Mouse (Mus musculus) urinary bladder, adult 2 months (tissue): Measurements from ENCODE around the gene Lpar5. TPM values are rescaled to one million over a fixed set of nuclear protein-coding genes. Genes with fewer than 3 reads are reported as not detected.

ENCODE experiments used
- DNase-seq: peaks from one replicate; pipeline ENCODE4 v3.0.0; 2022; ENCODE audit warnings: low spot score
- polyA plus RNA-seq: library from polyadenylated mRNA; depleted of rRNA; stranded (reverse); fragments of >200 nt; gene quantifications from 2 replicates; pipeline ENCODE4 v1.2.3, GENCODE M21; 2012; rRNA removed

Gene Lpar5
- polyA plus RNA-seq, 1 experiment, result 4.2 TPM

DNA sequence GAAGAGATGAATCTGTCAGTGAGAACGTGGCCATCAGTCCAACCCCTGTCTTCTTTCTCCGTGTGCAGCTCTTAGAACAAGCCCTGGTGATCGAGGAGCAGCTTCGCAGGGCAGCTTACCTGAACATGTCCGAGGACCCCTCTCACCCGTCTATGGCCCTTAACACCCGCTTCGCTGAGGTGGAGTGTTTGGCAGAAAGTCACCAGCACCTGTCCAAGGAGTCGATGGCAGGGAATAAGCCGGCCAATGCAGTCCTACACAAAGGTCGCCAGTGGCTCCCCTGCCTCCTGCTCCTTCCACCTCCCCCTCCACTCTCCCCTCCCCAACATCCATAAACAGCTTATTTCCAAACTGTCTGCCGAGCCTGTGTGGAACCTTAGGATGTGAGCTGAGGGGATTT lies 61.0 kb downstream of the Lpar5 start:
- no peak for DNase-seq

GRCm38 (mm10) chr6:125129710-125130402 lies 62.1 kb downstream of the Lpar5 start:
- DNase-seq, result no peak

- DNase-seq, result peak; percentile 72
Observed at GRCm38 (mm10) chr6:125131302-125132156, 63.8 kb downstream of the Lpar5 start, which contains the start of gene Nop2. Gene Nop2, plus strand, starts transcription at chr6:125131909.

Other genes with a start within 250 kb of the Lpar5 start
- gene Usp5, start 238.4 kb upstream of the Lpar5 start, polyA plus RNA-seq, result 68.8 and 73.6 TPM in 2 replicates
- 5.0 and 5.5 TPM in 2 replicates for gene Cdca3, start 238.4 kb upstream of the Lpar5 start, polyA plus RNA-seq
- gene Gnb3, start 227.6 kb upstream of the Lpar5 start, polyA plus RNA-seq, result 0.21 and 0.32 TPM in 2 replicates
- 74.5 and 82.9 TPM in 2 replicates for gene P3h3, start 210.2 kb upstream of the Lpar5 start, polyA plus RNA-seq
- gene Gpr162, start 203.9 kb upstream of the Lpar5 start, polyA plus RNA-seq, result 0.94 and 0.99 TPM in 2 replicates
- 1.3 and 2.1 TPM in 2 replicates for gene Cd4, start 179.7 kb upstream of the Lpar5 start, polyA plus RNA-seq
- 1.3 and 1.9 TPM in 2 replicates for gene Lag3, start 156.2 kb upstream of the Lpar5 start, polyA plus RNA-seq
- gene Ptms, start 147.8 kb upstream of the Lpar5 start, polyA plus RNA-seq, result 807 and 1,011 TPM in 2 replicates
- 273 and 291 TPM in 2 replicates for gene Mlf2, start 136.5 kb upstream of the Lpar5 start, polyA plus RNA-seq
- 162 and 183 TPM in 2 replicates for gene Cops7a, start 102.4 kb upstream of the Lpar5 start, polyA plus RNA-seq
- gene Pianp, start 71.2 kb upstream of the Lpar5 start, polyA plus RNA-seq, result 19.3 and 24.4 TPM in 2 replicates
- 42.8 and 43.1 TPM in 2 replicates for gene Zfp384, start 58.8 kb upstream of the Lpar5 start, polyA plus RNA-seq
- 88.6 and 113 TPM in 2 replicates for gene Ing4, start 28.2 kb upstream of the Lpar5 start, polyA plus RNA-seq
- gene Acrbp, start 18.2 kb upstream of the Lpar5 start, polyA plus RNA-seq, result 23.5 and 24.7 TPM in 2 replicates
- 43.1 and 78.9 TPM in 2 replicates for gene Chd4, start 28.1 kb downstream of the Lpar5 start, polyA plus RNA-seq
- gene Nop2, start 64.0 kb downstream of the Lpar5 start, polyA plus RNA-seq, result 23.1 TPM in 2 replicates
- 28.6 and 29.0 TPM in 2 replicates for gene Iffo1, start 77.3 kb downstream of the Lpar5 start, polyA plus RNA-seq
- gene Gapdh, start 98.5 kb downstream of the Lpar5 start, polyA plus RNA-seq, result 2,278 and 2,316 TPM in 2 replicates
- 17.3 and 24.3 TPM in 2 replicates for gene Ncapd2, start 123.8 kb downstream of the Lpar5 start, polyA plus RNA-seq
- gene Mrpl51, start 123.9 kb downstream of the Lpar5 start, polyA plus RNA-seq, result 69.8 and 72.9 TPM in 2 replicates
- 29.0 and 37.2 TPM in 2 replicates for gene Vamp1, start 147.6 kb downstream of the Lpar5 start, polyA plus RNA-seq
- 16.6 and 19.7 TPM in 2 replicates for gene Tapbpl, start 163.9 kb downstream of the Lpar5 start, polyA plus RNA-seq
- gene Cd27, start 169.1 kb downstream of the Lpar5 start, polyA plus RNA-seq, result 0.59 and 0.83 TPM in 2 replicates
- 0.04 TPM in 1 of 2 replicates, not detected in the other for gene Tuba3a, start 218.1 kb downstream of the Lpar5 start, polyA plus RNA-seq
- 101 and 118 TPM in 2 replicates for gene Ltbr, start 246.0 kb downstream of the Lpar5 start, polyA plus RNA-seq